ENCODE assay signal across 8 mouse cellular contexts in the genomic region with DNA sequence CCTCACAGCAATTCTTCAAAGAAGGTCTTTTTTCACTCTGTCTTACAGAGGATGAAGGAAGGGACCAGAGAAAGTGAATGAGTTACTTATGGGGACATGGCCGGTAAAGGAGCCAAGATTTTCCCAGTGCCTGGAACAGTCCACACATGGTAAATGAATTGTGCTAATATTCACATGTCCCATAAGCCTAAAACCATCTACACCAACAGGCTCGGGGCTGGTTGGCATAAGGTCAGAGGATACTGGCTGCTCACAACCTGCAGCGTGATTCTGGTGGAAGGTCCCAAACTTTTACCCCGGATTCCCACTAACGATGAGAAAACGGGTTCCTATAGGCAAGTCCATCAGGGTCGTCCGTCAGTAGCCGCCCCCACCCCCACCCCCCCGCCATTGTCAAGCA. TPM values are rescaled to one million over a fixed set of nuclear protein-coding genes. Genes with fewer than 3 reads are reported as not detected.
DNase-seq lines count a peak whose midpoint lies in the region; ATAC-seq lines count a peak whose summit lies in the region.

No protein-coding gene starts in this region.

- H3K27ac ChIP-seq in kidney, embryonic 14.5 days (ENCODE audit: low read depth, low read length), result no peak overlapping the region
- no peak overlapping the region for H3K27ac ChIP-seq in embryonic facial prominence, embryonic 12.5 days
- no peak overlapping the region for H3K27ac ChIP-seq in hindbrain, embryonic 14.5 days
- H3K27ac ChIP-seq in midbrain, embryonic 13.5 days, result no peak overlapping the region

- no peak; the same call in 1 of the 2 replicates for ATAC-seq in kidney, embryonic 14.5 days (ENCODE audit: low FRiP score, low TSS enrichment)
- no peak for ATAC-seq in embryonic facial prominence, embryonic 12.5 days (ENCODE audit: insufficient number of reproducible peaks, insufficient read depth, low FRiP score, low TSS enrichment)
- ATAC-seq in hindbrain, embryonic 14.5 days (ENCODE audit: low FRiP score), result peak; percentile 18; the same call in 1 of the 2 replicates
- ATAC-seq in midbrain, embryonic 13.5 days, result peak; percentile 15

- H3K4me2 ChIP-seq in kidney, embryonic 14.5 days (replicated peaks; ENCODE audit: low read depth, low read length), result peak overlapping the region; percentile 93
- peak overlapping the region; percentile 86 for H3K4me2 ChIP-seq in embryonic facial prominence, embryonic 12.5 days (replicated peaks)
- peak overlapping the region; percentile 68 for H3K4me2 ChIP-seq in hindbrain, embryonic 14.5 days (replicated peaks)
- H3K4me2 ChIP-seq in midbrain, embryonic 13.5 days (replicated peaks), result peak overlapping the region; percentile 81

- no peaks in the 10 kb centered on the region; the same call in 1 of the 2 replicates for H3K36me3 ChIP-seq in kidney, embryonic 14.5 days (ENCODE audit: control insufficient read depth, insufficient read depth, low read length)
- H3K36me3 ChIP-seq in embryonic facial prominence, embryonic 12.5 days, result no peaks in the 10 kb centered on the region
- H3K36me3 ChIP-seq in hindbrain, embryonic 14.5 days (replicated peaks; ENCODE audit: control insufficient read depth, insufficient read depth), result 0 out of 2 replicates have a peak, but pooled peaks cover 5% of the 10 kb centered on the region
- H3K36me3 ChIP-seq in midbrain, embryonic 13.5 days, result peaks cover 6% of the 10 kb centered on the region; the same call in 1 of the 2 replicates

- peak overlapping the region; percentile 83; the same call in 1 of the 2 replicates for H3K9ac ChIP-seq in kidney, embryonic 14.5 days (ENCODE audit: low read depth, low read length)
- H3K9ac ChIP-seq in embryonic facial prominence, embryonic 12.5 days, result peak overlapping the region; percentile 80
- peak overlapping the region; percentile 86 for H3K9ac ChIP-seq in hindbrain, embryonic 14.5 days
- H3K9ac ChIP-seq in midbrain, embryonic 13.5 days (replicated peaks), result peak overlapping the region; percentile 89

- no peak for DNase-seq in kidney, adult 11 months
- DNase-seq in hindbrain, embryonic 14.5 days (ENCODE audit: low spot score), result no peak
- no peak for DNase-seq in thymus, postnatal 36 days
- no peak for DNase-seq in cerebellum, postnatal 36 days
- DNase-seq in urinary bladder, postnatal 14 days (ENCODE audit: low spot score), result no peak

- peak overlapping the region; percentile 87 for H3K4me3 ChIP-seq in kidney, embryonic 14.5 days (ENCODE audit: low read length)
- H3K4me3 ChIP-seq in embryonic facial prominence, embryonic 12.5 days, result peak overlapping the region; percentile 87
- peak overlapping the region; percentile 85 for H3K4me3 ChIP-seq in hindbrain, embryonic 14.5 days (replicated peaks; ENCODE audit: low read length)
- H3K4me3 ChIP-seq in midbrain, embryonic 13.5 days (replicated peaks), result peak overlapping the region; percentile 90

- no peaks in the 10 kb centered on the region for H3K27me3 ChIP-seq in kidney, embryonic 14.5 days (ENCODE audit: control insufficient read depth, insufficient read depth, low read length)
- no peaks in the 10 kb centered on the region for H3K27me3 ChIP-seq in embryonic facial prominence, embryonic 12.5 days
- no peaks in the 10 kb centered on the region for H3K27me3 ChIP-seq in hindbrain, embryonic 14.5 days (ENCODE audit: control insufficient read depth, insufficient read depth, low read length)
- no peaks in the 10 kb centered on the region for H3K27me3 ChIP-seq in midbrain, embryonic 13.5 days

- H3K4me1 ChIP-seq in kidney, embryonic 14.5 days (ENCODE audit: control insufficient read depth, insufficient read depth, low read length), result peaks cover 4% of the 10 kb centered on the region; the same call in 1 of the 2 replicates
- peaks cover 5% of the 10 kb centered on the region for H3K4me1 ChIP-seq in embryonic facial prominence, embryonic 12.5 days
- H3K4me1 ChIP-seq in hindbrain, embryonic 14.5 days (replicated peaks; ENCODE audit: control insufficient read depth, insufficient read depth, low read length), result peaks cover 10% of the 10 kb centered on the region
- peaks cover 33% of the 10 kb centered on the region for H3K4me1 ChIP-seq in midbrain, embryonic 13.5 days (replicated peaks)

- H3K9me3 ChIP-seq in kidney, embryonic 14.5 days (ENCODE audit: control insufficient read depth, low read length), result no peaks in the 10 kb centered on the region
- H3K9me3 ChIP-seq in embryonic facial prominence, embryonic 12.5 days, result no peaks in the 10 kb centered on the region
- H3K9me3 ChIP-seq in hindbrain, embryonic 14.5 days (ENCODE audit: control insufficient read depth, low read length), result no peaks in the 10 kb centered on the region
- H3K9me3 ChIP-seq in midbrain, embryonic 13.5 days, result no peaks in the 10 kb centered on the region

- 12% methylated on average over 10 of the region's 10 CpGs for WGBS in kidney, embryonic 14.5 days
- WGBS in embryonic facial prominence, embryonic 12.5 days, result 15% methylated on average over 10 of the region's 10 CpGs
- 13% methylated on average over 10 of the region's 10 CpGs for WGBS in hindbrain, embryonic 14.5 days
- 15% methylated on average over 10 of the region's 10 CpGs for WGBS in midbrain, embryonic 13.5 days

RNA-seq across cellular contexts. Expression of a gene that starts 1.8 kb away (rescaled TPM):
- 8.6 and 11.6 TPM in 2 replicates for polyA plus RNA-seq in kidney, embryonic 14.5 days (2014; fragmentation: Nextera tagmentation; extraction: Ambion mirVana)
- polyA plus RNA-seq in embryonic facial prominence, embryonic 12.5 days (2016; fragmentation: Nextera tagmentation; extraction: Ambion mirVana), result 13.9 and 15.0 TPM in 2 replicates
- 28.6 and 29.4 TPM in 2 replicates for polyA plus RNA-seq in hindbrain, embryonic 14.5 days (2014; fragmentation: Nextera tagmentation; extraction: Ambion mirVana)
- 20.8 and 23.2 TPM in 2 replicates for polyA plus RNA-seq in midbrain, embryonic 13.5 days (2015; fragmentation: Nextera tagmentation; extraction: Ambion mirVana)

RNA-seq across cellular contexts. Expression of a gene that starts 44.3 kb away (rescaled TPM):
- polyA plus RNA-seq in kidney, embryonic 14.5 days (2014; fragmentation: Nextera tagmentation; extraction: Ambion mirVana), result 0.73 and 1.0 TPM in 2 replicates
- 2.1 and 2.2 TPM in 2 replicates for polyA plus RNA-seq in embryonic facial prominence, embryonic 12.5 days (2016; fragmentation: Nextera tagmentation; extraction: Ambion mirVana)
- 1.7 TPM in 2 replicates for polyA plus RNA-seq in hindbrain, embryonic 14.5 days (2014; fragmentation: Nextera tagmentation; extraction: Ambion mirVana)
- 0.89 and 0.96 TPM in 2 replicates for polyA plus RNA-seq in midbrain, embryonic 13.5 days (2015; fragmentation: Nextera tagmentation; extraction: Ambion mirVana)

Comparison
In these comparisons a context has a peak if more than half of its experiments do, and no peak if none do; other contexts are left out.
1. ATAC-seq: peak in hindbrain, embryonic 14.5 days (single experiment) and midbrain, embryonic 13.5 days (single experiment); none in kidney, embryonic 14.5 days (single experiment) and embryonic facial prominence, embryonic 12.5 days (single experiment).
2. Peak in every context shown above with its lines, with median percentiles within 50 percentile points of each other: H3K4me2 ChIP-seq, H3K4me3 ChIP-seq and H3K9ac ChIP-seq.